Mouse (Mus musculus): ENCODE data around the gene Krt90.

DNA sequence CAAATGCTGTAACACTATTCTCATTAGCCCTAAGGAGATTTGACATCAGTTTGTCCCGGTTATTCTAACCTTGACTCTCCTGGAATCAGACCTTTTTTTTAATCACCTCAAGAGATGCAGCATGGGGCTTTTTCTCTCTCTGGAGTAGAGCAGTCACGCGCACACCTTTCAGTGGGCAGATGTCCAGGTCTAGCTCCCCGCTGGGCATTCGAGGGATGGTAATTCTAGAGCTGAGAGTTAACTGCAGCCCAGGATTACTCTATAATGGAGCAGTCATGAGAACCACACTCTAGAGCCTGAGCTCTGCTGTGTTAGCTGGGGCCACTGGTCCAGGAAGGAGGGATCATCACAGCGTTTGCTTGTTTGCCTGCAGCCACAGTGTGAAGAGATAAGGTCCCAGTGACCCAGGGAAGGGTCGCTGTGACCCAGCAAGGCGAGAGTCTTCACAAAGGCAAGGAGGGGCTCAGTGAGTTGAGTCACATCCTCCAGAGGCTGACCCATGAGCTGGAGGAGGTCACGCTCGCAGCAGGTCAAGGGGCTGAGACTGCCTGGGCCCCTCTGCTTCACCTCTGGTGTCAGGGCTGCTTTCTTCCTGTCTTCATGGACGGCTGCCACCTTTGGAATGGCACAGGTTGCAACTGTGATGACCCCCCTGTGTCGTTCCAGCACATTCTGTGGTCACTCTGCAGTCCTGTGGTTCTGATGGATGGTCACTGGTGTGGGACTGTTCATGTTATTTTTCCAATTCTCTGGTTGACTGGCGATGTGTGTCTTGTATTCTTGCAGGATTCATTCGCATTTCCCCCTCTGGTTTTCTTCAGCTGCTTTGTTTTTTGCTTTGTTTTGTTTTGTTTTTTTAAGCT, 55.6 kb downstream of the Krt90 start:
- TF ChIP-seq POLR2A (IDR thresholded peaks at IDR 0.05; ENCODE audit: borderline replicate concordance, low read depth, low read length) = no peak
- TF ChIP-seq CTCF (IDR thresholded peaks at IDR 0.05; ENCODE audit: low read depth, low read length) = no peak
